Mouse (Mus musculus) fibroblast of lung, adult 2 months (primary cell): ENCODE data around the gene Pdia5.

Experiments
- DNase-seq: peaks from one replicate; pipeline ENCODE4 v3.0.0-alpha.2; 2011; ENCODE audit warnings: low read depth

Pdia5 gene

GRCm38 (mm10) chr16:35441346-35442025 lies 49.2 kb downstream of the Pdia5 start:
- no peak for DNase-seq

- peak; percentile 29 for DNase-seq
Observed at GRCm38 (mm10) chr16:35439046-35439445, 51.6 kb downstream of the Pdia5 start.

- no peak for DNase-seq
Observed at GRCm38 (mm10) chr16:35431608-35432007, 59.1 kb downstream of the Pdia5 start.

- DNase-seq, result no peak
Observed at GRCm38 (mm10) chr16:35424926-35425325, 65.7 kb downstream of the Pdia5 start.

- no peak for DNase-seq
Observed at GRCm38 (mm10) chr16:35423250-35424139, 67.2 kb downstream of the Pdia5 start.

- no peak for DNase-seq
Observed at GRCm38 (mm10) chr16:35422705-35423104, 68.0 kb downstream of the Pdia5 start.

GRCm38 (mm10) chr16:35422141-35422540 lies 68.5 kb downstream of the Pdia5 start:
- DNase-seq, result no peak

GRCm38 (mm10) chr16:35414616-35415015 lies 76.1 kb downstream of the Pdia5 start:
- DNase-seq, result no peak

GRCm38 (mm10) chr16:35406706-35407105 lies 84.0 kb downstream of the Pdia5 start:
- DNase-seq, result no peak

- no peak for DNase-seq
Observed at GRCm38 (mm10) chr16:35406166-35406565, 84.5 kb downstream of the Pdia5 start.

- DNase-seq, result no peak
Observed at GRCm38 (mm10) chr16:35405348-35406080, 85.2 kb downstream of the Pdia5 start.

- no peak for DNase-seq
Observed at GRCm38 (mm10) chr16:35404864-35405263, 85.8 kb downstream of the Pdia5 start.

- DNase-seq, result no peak
Observed at GRCm38 (mm10) chr16:35403891-35404290, 86.8 kb downstream of the Pdia5 start.

- no peak for DNase-seq
Observed at GRCm38 (mm10) chr16:35403356-35403755, 87.3 kb downstream of the Pdia5 start.

- no peak for DNase-seq
Observed at GRCm38 (mm10) chr16:35392813-35393212, 97.9 kb downstream of the Pdia5 start.

- DNase-seq, result peak; percentile 24
Observed at GRCm38 (mm10) chr16:35385654-35386053, 105.0 kb downstream of the Pdia5 start.

- DNase-seq, result no peak
Observed at GRCm38 (mm10) chr16:35380048-35380447, 110.6 kb downstream of the Pdia5 start.

- no peak for DNase-seq
Observed at GRCm38 (mm10) chr16:35379344-35379743, 111.3 kb downstream of the Pdia5 start.

GRCm38 (mm10) chr16:35364063-35364428 lies 126.6 kb downstream of the Pdia5 start:
- DNase-seq, result no peak

GRCm38 (mm10) chr16:35363150-35364062 lies 127.3 kb downstream of the Pdia5 start, which contains the start of gene Sec22a:
Gene Sec22a (minus strand): TSS chr16:35363918.
- peak; percentile 78 for DNase-seq

- no peak for DNase-seq
Observed at GRCm38 (mm10) chr16:35362221-35362620, 128.5 kb downstream of the Pdia5 start.
